Mouse (Mus musculus) heart, postnatal 0 days (tissue): Measurements from ENCODE around the gene Tmed10. TPM values are rescaled to one million over a fixed set of nuclear protein-coding genes. Genes with fewer than 3 reads are reported as not detected.
A peak's percentile ranks its signal among the peaks of the same experiment; 100 is the strongest.

Source experiments
- ATAC-seq: fragments of 200-750 bp; cut with Nextera tagmentation; 2 replicates; pipeline ENCODE4 v1.8.0; 2017; ENCODE audit warnings: low read depth, moderate number of reproducible peaks, moderate library complexity; ENCODE audit not compliant: insufficient read depth
- DNase-seq: peaks from one replicate; pipeline ENCODE4 v3.0.0-alpha.2; 2016; ENCODE audit warnings: low spot score
- H3K27ac ChIP-seq: fragments of 300-500 bp; sonication (generic); 2 replicates; pipeline ENCODE4 v1.5.1; 2014; ENCODE audit warnings: low read depth, mild to moderate bottlenecking
- H3K27me3 ChIP-seq: fragments of 300-500 bp; sonication (generic); 2 replicates; pipeline ENCODE4 v1.6.1; 2014; ENCODE audit warnings: low read length, mixed read lengths; ENCODE audit not compliant: control insufficient read depth, insufficient read depth
- H3K36me3 ChIP-seq: fragments of 300-500 bp; sonication (generic); replicated peaks from 2 replicates; pipeline ENCODE4 v1.6.1; 2014; ENCODE audit warnings: low read length, mixed read lengths; ENCODE audit not compliant: control insufficient read depth, insufficient read depth
- H3K4me1 ChIP-seq: fragments of 300-500 bp; sonication (generic); 2 replicates; pipeline ENCODE4 v1.6.1; 2014; ENCODE audit warnings: antibody characterized with exemption; ENCODE audit not compliant: control insufficient read depth, insufficient read depth
- H3K4me2 ChIP-seq: fragments of 300-500 bp; sonication (generic); 2 replicates; pipeline ENCODE4 v1.6.1; 2014; ENCODE audit warnings: low read depth, mild to moderate bottlenecking, low read length, moderate library complexity
- H3K4me3 ChIP-seq: fragments of 300-500 bp; sonication (generic); 2 replicates; pipeline ENCODE4 v1.5.1; 2014; ENCODE audit warnings: low read depth, low read length
- H3K9ac ChIP-seq: fragments of 300-500 bp; sonication (generic); replicated peaks from 2 replicates; pipeline ENCODE4 v1.6.1; 2014; ENCODE audit warnings: low read depth, low read length, mixed read lengths
- H3K9me3 ChIP-seq: fragments of 300-500 bp; sonication (generic); replicated peaks from 2 replicates; pipeline ENCODE4 v1.6.1; 2016; ENCODE audit warnings: low read length; ENCODE audit not compliant: control insufficient read depth
- CTCF ChIP-seq: IDR thresholded peaks from 2 replicates; pipeline ENCODE4 v1.5.1; 2016; ENCODE audit warnings: antibody characterized with exemption, control low read depth, low read depth
- EP300 ChIP-seq: IDR thresholded peaks from 2 replicates; pipeline ENCODE4 v1.6.1; 2016; ENCODE audit warnings: antibody characterized with exemption, low read depth
- WGBS: fragments of 180-500 bp; shearing (Covaris S2); extraction: QIAGEN DNeasy Blood & Tissue Kit; methylation state at CpG from one replicate; pipeline ENCODE4 v1.1.7; 2014; 5-methylcytosine and 5-hydroxymethylcytosine counted together
- polyA plus RNA-seq: library from polyadenylated mRNA; unstranded; fragments of >200 nt; fragmentation: Nextera tagmentation; extraction: Ambion mirVana; gene quantifications from 2 replicates; pipeline ENCODE4 v1.2.1, GENCODE M21; 2015
- total RNA-seq: library from RNA; depleted of rRNA; stranded (reverse); fragments of >200 nt; gene quantifications from 2 replicates; pipeline ENCODE4 v1.2.3, GENCODE M21; 2014; ENCODE audit warnings: low replicate concordance; rRNA removed

Gene Tmed10
- total and polyA plus RNA-seq, 2 experiments from 2014 or later, result 49.7 to 216 TPM

DNA sequence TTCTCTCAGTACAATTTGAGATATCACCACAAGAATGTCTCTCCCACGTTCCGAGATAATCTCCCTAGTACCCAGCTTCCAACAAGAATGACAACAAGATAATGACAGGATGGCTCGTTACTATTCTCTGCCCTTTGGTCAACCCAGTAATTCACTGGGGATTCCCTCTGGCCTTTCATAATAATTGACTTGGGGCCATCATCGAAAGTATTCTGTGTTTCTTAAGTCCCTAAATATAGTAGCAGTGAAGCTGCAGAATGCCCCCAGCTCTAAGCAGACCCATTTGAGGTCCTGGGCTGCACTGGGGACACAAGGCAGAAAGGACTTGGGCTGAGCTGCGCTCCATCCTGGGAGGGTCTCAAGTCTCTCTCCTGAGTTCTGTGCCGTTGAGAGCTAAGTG, 82.4 kb downstream of the Tmed10 start:
- H3K9ac ChIP-seq, result no peak overlapping the region
- no peak overlapping the region for H3K4me3 ChIP-seq
- no peaks in the 10 kb centered on the region; the same call in 1 of the 2 replicates for H3K9me3 ChIP-seq
- no peak for DNase-seq
- no peak for ATAC-seq
- WGBS, result 37% methylated on average over 6 of the region's 6 CpGs
- TF ChIP-seq CTCF (no peak), EP300 (no peak)
- peaks cover 19% of the 10 kb centered on the region for H3K4me1 ChIP-seq
- no peak overlapping the region for H3K4me2 ChIP-seq
- H3K27me3 ChIP-seq, result no peaks in the 10 kb centered on the region
- H3K36me3 ChIP-seq, result 0 out of 2 replicates have a peak, but pooled peaks cover 4% of the 10 kb centered on the region
- no peak overlapping the region for H3K27ac ChIP-seq

DNA sequence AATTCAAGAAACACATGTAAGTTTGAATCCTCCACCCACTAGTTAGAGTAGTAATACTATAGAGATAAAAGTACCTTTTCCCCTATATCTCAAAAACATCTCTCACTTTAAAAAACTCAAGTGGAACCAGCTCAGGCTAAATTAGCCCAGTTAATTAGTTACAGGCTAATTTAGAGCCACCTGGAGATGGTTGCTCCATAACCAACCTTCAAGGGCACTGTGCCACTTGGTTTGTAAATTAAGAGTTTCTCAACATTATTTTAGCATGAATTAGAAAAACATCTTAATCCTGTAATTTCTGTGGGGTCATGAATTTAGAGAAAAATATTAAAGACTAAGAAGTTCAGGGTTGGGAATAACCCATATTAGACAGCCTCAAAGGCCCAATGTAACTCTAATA, 83.1 kb downstream of the Tmed10 start:
- Histone ChIP-seq H3K27ac (no peak overlapping the region), H3K9ac (no peak overlapping the region), H3K36me3 (0 out of 2 replicates have a peak, but pooled peaks cover 2% of the 10 kb centered on the region), H3K4me3 (no peak overlapping the region), H3K4me2 (no peak overlapping the region), H3K9me3 (no peaks in the 10 kb centered on the region; the same call in 1 of the 2 replicates), H3K4me1 (peaks cover 19% of the 10 kb centered on the region), H3K27me3 (no peaks in the 10 kb centered on the region)
- no peak for TF ChIP-seq EP300
- TF ChIP-seq CTCF, result no peak
- ATAC-seq, result no peak
- no peak for DNase-seq

DNA sequence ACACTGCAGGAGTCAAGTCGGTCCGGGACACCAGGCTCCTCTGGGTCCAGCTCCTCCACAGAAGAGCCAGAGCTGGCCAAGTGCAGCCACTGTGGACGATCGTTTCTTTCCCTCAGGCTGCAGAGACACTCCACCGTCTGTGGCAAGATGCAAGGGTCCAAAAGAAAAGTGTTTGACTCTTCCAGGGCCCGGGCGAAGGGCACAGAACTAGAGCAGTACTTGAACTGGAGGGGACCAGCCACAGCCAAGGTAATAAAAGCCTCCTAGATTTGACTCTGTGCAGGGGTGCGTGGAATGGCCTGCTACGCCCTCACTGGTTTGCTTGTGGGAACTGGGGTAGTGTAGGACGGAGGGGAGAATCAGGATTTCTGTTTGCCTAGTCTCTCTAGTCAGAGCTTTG, 84.0 kb downstream of the Tmed10 start:
- WGBS, result 86% methylated on average over 10 of the region's 10 CpGs
- Histone ChIP-seq H3K36me3 (no peaks in the 10 kb centered on the region), H3K27ac (0 out of 2 replicates have a peak overlapping the region, but pooled peaks have one; percentile 1), H3K4me2 (peak overlapping the region; percentile 13; the same call in 1 of the 2 replicates), H3K4me3 (no peak overlapping the region), H3K9ac (no peak overlapping the region), H3K4me1 (peaks cover 19% of the 10 kb centered on the region), H3K27me3 (no peaks in the 10 kb centered on the region), H3K9me3 (no peaks in the 10 kb centered on the region; the same call in 1 of the 2 replicates)
- no peak for DNase-seq
- TF ChIP-seq EP300 (no peak), CTCF (no peak)
- no peak for ATAC-seq

Other genes with a start within 250 kb of the Tmed10 start
- gene Rps6kl1, start 223.6 kb downstream of the Tmed10 start, total RNA-seq, result 0.04 and 0.11 TPM in 2 replicates
- gene Rps6kl1, start 223.6 kb downstream of the Tmed10 start, polyA plus RNA-seq, result 0.95 and 1.1 TPM in 2 replicates
- gene Pgf, start 197.1 kb downstream of the Tmed10 start, total RNA-seq, result 4.4 and 5.0 TPM in 2 replicates
- gene Pgf, start 197.1 kb downstream of the Tmed10 start, polyA plus RNA-seq, result 3.6 and 4.0 TPM in 2 replicates
- 54.0 and 106 TPM in 2 replicates for gene Eif2b2, start 155.4 kb downstream of the Tmed10 start, total RNA-seq
- gene Eif2b2, start 155.4 kb downstream of the Tmed10 start, polyA plus RNA-seq, result 48.6 and 49.4 TPM in 2 replicates
- gene Mlh3, start 104.2 kb downstream of the Tmed10 start, total RNA-seq, result 4.4 and 8.6 TPM in 2 replicates
- 4.9 and 5.0 TPM in 2 replicates for gene Mlh3, start 104.2 kb downstream of the Tmed10 start, polyA plus RNA-seq
- gene Acyp1, start 86.4 kb downstream of the Tmed10 start, total RNA-seq, result 18.1 and 64.2 TPM in 2 replicates
- 59.8 and 72.1 TPM in 2 replicates for gene Acyp1, start 86.4 kb downstream of the Tmed10 start, polyA plus RNA-seq
- gene Zc2hc1c, start 86.3 kb downstream of the Tmed10 start, total RNA-seq, result 0.80 and 0.85 TPM in 2 replicates
- 1.1 TPM in 2 replicates for gene Zc2hc1c, start 86.3 kb downstream of the Tmed10 start, polyA plus RNA-seq
- gene Nek9, start 35.5 kb downstream of the Tmed10 start, total RNA-seq, result 29.2 and 45.2 TPM in 2 replicates
- gene Nek9, start 35.5 kb downstream of the Tmed10 start, polyA plus RNA-seq, result 12.5 and 14.2 TPM in 2 replicates
- 12.8 and 18.5 TPM in 2 replicates for gene Fos, start 99.0 kb upstream of the Tmed10 start, total RNA-seq
- gene Fos, start 99.0 kb upstream of the Tmed10 start, polyA plus RNA-seq, result 1.6 and 2.7 TPM in 2 replicates
- 17.6 and 17.9 TPM in 2 replicates for gene Jdp2, start 224.2 kb upstream of the Tmed10 start, total RNA-seq
- gene Jdp2, start 224.2 kb upstream of the Tmed10 start, polyA plus RNA-seq, result 0.44 TPM in 1 of 2 replicates, not detected in the other